Mouse (Mus musculus) bone marrow, adult 2 months (tissue): ENCODE data around the gene Tspan18.

Experiments used
- CTCF ChIP-seq: fragments of 200-500 bp; IDR thresholded peaks from 2 replicates; pipeline ENCODE4 v1.5.1; 2011; ENCODE audit warnings: low read length, control low read depth; ENCODE audit not compliant: control insufficient read depth, insufficient read depth
- POLR2A ChIP-seq: fragments of 200-500 bp; IDR thresholded peaks from 2 replicates; pipeline ENCODE4 v1.6.1; 2011; ENCODE audit warnings: low read depth, mild to moderate bottlenecking, control low read depth, low read length, borderline replicate concordance; ENCODE audit not compliant: control insufficient read depth

GRCm38 (mm10) chr2:93219576-93219975 is 114.7 kb downstream of the Tspan18 start:
- TF ChIP-seq POLR2A = no peak
- TF ChIP-seq CTCF = no peak
